Mouse (Mus musculus): ENCODE measurements around the gene Dclre1a.

Gene Dclre1a

GRCm38 (mm10) chr19:56547456-56548229 lies at the start of gene Dclre1a:
Gene Dclre1a (minus strand): TSS chr19:56548222.
- peak; percentile 52 to 57 for DNase-seq (ENCODE audit: low spot score in 2 of 2)

DNA sequence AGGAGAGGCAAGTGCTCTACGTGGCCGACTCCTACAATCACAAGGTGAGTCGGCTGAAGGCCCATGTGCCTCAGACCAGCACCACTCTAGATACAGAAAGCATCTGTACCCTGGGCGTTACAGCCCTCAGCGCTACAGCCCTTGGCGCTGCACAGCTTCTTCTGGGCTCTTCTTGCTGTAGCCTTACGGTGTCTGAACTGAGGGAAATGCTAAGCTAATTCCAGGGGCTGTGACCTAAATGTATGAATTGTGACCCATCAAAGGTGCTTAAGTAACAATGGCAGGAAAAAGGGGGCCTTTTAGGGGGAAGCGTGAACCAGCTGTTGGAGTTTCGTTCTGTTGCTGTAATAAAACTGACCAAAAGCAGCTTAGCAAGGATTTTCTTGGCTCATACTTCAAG lies 44.5 kb upstream of the Dclre1a start:
- no peak for DNase-seq (ENCODE audit: low spot score in 2 of 2)

DNA sequence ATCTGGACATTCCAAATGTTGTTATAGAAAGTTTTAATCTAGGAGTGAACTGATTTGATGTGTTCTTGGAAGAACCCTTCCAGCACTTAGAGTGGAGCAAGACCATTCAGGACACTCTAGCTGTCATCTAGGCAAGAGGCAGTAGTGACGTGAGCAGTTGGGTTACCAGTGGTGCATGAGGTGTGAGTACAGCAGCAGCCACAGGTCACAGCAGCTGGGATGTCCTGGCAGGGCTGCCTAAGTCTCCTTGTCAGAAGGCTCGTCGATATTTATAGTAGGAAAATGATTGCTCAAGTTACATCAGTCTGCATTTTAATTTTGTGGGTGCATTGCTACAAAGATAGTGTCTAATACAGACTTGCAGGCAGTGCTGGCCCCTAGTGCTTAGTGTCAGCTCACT lies 42.2 kb upstream of the Dclre1a start:
- no peak for DNase-seq (ENCODE audit: low spot score in 2 of 2)

DNA sequence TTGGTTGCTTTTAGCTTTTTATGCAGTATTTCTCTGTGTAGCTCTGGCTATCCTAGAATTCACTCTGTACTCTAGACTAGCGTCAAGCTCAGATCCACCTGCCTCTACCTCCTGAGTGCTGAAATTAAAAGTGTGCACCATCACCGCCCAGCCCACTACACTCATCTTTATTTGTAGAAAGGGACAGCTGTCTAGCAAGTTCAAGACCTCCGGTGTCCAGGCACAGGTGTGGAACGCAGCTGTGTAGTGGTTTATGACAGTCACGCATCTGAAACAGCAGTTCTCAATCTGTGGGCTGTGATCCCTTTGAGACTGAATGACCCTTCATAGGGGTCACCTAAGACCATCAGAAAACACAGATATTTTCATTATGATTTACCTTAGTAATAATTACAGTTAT lies 41.4 kb upstream of the Dclre1a start:
- DNase-seq (ENCODE audit: low spot score in 2 of 2), result no peak

DNA sequence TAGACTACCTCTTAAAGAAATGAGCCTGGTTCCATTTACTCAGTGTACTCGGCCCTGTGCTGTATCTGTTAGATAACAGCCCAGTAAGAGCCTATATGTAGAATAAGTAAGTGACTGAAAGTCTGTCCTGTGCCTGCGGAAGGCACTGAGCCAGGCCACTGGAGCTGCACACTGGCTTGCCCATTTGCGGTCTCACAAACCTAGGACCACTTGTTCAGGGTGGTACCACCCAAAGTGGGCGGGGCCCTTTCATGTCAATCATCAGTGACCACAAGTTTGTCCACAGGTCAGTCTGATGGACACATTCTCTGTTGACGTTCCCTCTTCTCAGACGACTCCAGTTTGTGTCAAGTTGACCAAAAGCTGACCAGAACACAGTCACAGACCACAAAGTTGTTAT lies 41.0 kb upstream of the Dclre1a start:
- no peak for DNase-seq (ENCODE audit: low spot score in 2 of 2)

DNA sequence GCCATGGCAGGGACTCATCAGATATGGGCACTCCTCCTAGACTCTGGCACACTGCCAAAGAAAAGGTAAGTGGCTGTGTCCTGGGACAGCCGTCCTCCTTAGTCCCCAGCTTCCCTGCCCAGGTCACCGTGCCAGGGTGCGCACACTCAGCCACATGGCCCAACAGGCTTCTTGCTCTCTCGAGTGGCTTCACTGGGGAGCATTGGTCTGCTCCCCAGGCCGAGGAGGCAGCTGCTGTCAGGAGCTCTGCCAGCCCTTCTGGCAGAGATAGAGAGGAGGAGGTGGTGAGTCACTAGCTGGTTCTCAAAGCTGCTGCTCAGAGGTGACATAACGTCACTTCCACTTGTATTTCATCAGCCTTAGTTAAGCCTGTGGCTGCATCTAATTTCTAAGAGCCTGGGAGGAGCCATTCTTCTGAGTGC lies 40.2 kb upstream of the Dclre1a start:
- DNase-seq (ENCODE audit: low spot score in 2 of 2), result peak; percentile 61 to 66

- DNase-seq (ENCODE audit: low spot score in 2 of 2), result no peak
These were observed 38.3 kb upstream of the Dclre1a start for GRCm38 (mm10) chr19:56586320-56586719.

GRCm38 (mm10) chr19:56584288-56584687 lies 36.3 kb upstream of the Dclre1a start:
- DNase-seq (ENCODE audit: low spot score in 2 of 2), result no peak

- no peak for DNase-seq (ENCODE audit: low spot score in 2 of 2)
These were observed 35.8 kb upstream of the Dclre1a start for GRCm38 (mm10) chr19:56583785-56584184.

DNA sequence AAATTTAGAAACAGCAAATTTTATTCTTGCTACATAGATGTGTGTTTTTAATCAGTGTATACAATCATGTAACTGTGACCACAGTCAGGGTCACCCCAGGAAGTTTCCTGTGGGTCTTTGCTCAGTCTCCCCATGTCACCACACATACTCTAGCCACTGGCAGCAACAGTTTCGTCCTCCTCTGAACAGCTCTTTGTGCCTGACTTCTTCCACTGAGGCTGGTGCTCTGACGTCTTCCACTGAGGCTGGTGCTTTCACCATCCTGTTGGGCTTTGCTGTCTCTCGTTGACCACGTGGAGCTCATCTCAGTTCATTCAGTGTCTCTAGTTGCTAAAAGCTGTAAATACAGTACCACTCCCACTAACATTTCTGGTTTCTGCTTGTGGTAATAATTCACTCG lies 34.0 kb upstream of the Dclre1a start:
- DNase-seq (ENCODE audit: low spot score in 2 of 2), result no peak

GRCm38 (mm10) chr19:56577801-56578200 lies 29.8 kb upstream of the Dclre1a start:
- DNase-seq (ENCODE audit: low spot score in 2 of 2), result no peak

GRCm38 (mm10) chr19:56573184-56573583 lies 25.2 kb upstream of the Dclre1a start:
- no peak for DNase-seq (ENCODE audit: low spot score in 2 of 2)

DNA sequence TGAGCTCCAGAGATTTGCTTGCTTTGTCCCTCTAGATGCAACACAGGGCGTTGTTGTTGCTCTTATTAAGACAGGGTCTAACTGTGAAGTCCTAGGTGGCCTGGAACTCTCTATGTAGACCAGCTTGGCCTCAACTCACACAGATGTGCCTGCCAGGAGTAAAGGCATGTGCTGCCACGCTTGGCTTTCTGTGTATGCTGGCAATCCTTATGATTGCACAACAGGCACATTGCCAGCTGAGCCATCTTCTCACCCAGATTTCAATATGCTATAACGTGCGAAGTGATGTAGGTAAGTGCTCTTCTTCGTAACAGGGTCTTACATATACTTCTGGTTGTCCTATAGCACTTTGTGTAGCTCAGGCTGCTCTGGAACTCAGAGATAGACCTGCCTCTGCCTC lies 23.9 kb upstream of the Dclre1a start:
- peak in 1 of 2 experiments; percentile 17 for DNase-seq (ENCODE audit: low spot score in 2 of 2)

- no peak for DNase-seq (ENCODE audit: low spot score in 2 of 2)
These were observed 23.2 kb upstream of the Dclre1a start for GRCm38 (mm10) chr19:56571234-56571633.

DNA sequence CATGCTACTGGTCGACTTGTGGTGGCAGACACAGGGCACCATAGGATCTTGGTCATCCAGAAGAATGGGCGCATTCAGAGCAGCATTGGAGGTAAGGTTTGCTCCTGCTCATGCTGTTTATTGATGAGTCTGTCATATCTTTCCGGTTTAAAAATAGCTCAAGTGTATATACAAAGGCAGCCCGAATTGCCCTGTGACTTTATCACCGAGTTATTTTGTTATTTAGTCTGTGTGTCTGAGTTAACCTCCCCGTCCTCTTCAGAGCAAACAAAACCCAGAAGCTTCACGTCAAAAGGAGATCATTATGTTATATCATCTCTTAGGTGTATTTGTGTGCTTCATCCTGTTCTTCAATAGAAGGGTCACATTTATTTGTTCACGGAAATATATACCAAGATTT lies 22.8 kb upstream of the Dclre1a start:
- DNase-seq (ENCODE audit: low spot score in 2 of 2), result no peak

GRCm38 (mm10) chr19:56566940-56567339 lies 18.9 kb upstream of the Dclre1a start:
- DNase-seq (ENCODE audit: low spot score in 2 of 2), result no peak

DNA sequence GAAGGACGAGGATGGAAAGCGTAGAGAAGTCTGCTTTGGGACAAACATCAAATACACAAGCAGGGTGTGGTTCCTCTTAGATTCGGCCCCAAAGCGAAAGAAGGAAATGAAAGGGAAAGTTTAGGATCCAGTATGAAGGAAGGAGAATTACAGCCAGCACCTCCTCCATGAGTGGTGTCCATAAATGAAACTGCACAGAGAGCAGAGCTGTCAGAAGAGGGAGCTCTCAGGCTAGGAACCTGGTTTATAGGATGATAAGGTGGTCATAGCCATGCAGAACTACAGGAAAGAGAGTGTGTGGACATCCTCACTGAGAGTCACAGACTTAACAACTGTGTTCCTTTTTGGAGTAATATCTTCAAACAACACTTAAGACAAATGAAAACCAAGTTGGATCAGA lies 18.0 kb upstream of the Dclre1a start:
- DNase-seq (ENCODE audit: low spot score in 2 of 2), result peak in 1 of 2 experiments; percentile 37

DNA sequence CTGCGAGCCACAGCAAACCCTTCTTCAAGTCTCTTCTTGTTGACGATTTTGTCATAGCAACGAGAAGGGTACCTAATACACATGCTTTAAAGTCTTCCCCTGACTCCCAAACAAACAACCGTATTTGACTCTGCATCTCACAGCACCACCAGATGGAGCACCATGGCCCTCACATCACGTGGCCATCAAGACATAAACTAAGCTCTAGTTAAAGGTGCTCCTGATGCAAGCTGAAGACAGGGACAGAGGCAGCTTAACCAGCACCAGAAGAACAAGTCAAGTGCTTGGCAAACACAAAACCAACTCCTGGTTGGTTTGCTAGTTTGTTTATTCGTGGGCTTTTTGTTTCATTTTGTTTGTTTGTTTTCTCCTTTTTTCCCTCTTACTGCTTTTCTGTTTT lies 17.3 kb upstream of the Dclre1a start:
- DNase-seq (ENCODE audit: low spot score in 2 of 2), result no peak

GRCm38 (mm10) chr19:56563469-56563868 lies 15.4 kb upstream of the Dclre1a start:
- DNase-seq (ENCODE audit: low spot score in 2 of 2), result no peak

- DNase-seq (ENCODE audit: low spot score in 2 of 2), result no peak
These were observed 14.6 kb upstream of the Dclre1a start for GRCm38 (mm10) chr19:56562433-56563138.

GRCm38 (mm10) chr19:56555972-56556371 lies 8.0 kb upstream of the Dclre1a start:
- DNase-seq (ENCODE audit: low spot score in 2 of 2), result no peak

DNA sequence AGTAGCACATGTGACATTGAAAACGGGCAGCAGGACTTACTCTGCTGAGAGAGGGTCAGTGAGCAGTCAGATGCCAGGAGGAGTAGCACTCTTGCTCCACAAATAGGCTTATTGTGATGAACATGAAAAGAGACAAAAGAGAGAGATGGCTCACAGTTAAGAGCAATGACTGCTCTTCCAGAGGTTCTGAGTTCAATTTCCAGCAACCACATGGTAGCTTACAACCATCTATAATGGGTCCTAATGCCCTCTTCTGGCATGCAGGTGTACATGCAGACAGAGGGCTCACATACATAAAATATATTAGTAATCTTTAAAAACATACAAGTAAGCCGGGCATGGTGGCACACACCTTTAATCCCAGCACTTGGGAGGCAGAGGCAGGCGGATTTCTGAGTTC lies 5.2 kb upstream of the Dclre1a start:
- DNase-seq (ENCODE audit: low spot score in 2 of 2), result no peak

DNA sequence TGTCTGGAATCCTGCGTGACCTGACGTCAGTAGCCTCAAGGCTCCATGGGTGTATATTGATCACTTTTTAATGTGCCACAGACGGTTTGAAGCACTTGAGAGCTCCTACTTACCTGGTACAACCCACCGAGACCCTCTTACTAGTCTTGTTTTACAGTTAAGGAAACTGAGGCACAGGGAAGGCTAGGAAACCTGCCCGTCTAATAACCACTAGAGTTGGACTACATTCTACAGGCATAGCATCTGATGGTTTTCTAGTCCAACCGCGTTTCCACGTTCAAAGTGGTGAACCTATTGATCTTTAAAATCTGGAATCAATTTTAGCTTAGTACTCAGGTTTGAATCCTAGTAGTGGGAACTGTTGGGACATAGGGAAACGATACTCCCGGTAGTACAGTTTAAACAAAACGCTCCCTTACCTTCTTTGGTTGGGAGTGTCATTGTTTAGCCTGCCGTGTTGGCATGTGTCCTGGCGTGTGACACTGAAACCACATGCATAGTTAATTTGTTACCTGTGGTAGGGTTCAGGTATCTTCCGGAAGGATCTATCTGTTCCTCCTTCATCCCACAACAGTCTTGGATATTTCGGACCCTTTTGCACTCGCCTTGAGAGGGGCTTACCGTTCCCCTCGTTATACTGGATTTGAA lies 1.1 kb upstream of the Dclre1a start:
- no peak for DNase-seq (ENCODE audit: low spot score in 2 of 2)

Data from urinary bladder, postnatal 36 days (tissue).